Mouse (Mus musculus): ENCODE results near the gene Hacd4.
"Not testable (repeated sequence)": the region's sequence is repeated elsewhere in the genome, so short reads cannot be mapped to it uniquely, and the experiment has no call there.

Hacd4 gene

GRCm38 (mm10) chr4:88436593-88437165 lies 2.0 kb downstream of the Hacd4 start:
- peak; percentile 23 for DNase-seq (ENCODE audit: extremely low read depth, insufficient read length, low spot score)

DNA sequence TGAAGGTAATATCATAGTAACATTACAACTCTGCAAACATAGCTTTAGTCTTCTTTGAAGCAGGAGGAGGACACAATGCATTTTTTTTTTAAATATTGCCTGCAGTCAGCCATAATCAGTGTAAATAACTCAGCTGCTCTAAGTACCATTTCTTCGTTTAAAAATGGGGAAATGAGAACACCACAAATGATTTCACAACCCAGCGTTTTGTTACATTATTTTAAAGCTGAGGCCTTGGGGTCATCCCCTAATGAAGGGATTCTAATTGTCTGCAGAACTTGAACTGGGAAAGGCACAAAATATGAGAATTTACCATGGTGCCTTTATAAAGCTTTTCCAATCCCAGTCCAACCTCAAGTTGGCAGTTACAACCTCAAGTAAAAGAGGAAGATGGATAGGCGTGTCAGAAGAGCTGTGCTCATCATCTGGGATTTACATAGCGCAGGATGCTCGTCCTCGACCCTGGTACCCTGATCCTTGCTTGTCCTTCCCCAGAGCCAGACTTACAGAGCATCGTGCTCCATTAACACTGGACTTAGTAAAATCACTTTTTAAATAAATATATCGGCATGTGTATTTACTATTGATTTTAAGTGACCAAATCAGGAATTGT lies 6.2 kb downstream of the Hacd4 start:
- no peak for DNase-seq (ENCODE audit: extremely low read depth, insufficient read length, low spot score)

DNA sequence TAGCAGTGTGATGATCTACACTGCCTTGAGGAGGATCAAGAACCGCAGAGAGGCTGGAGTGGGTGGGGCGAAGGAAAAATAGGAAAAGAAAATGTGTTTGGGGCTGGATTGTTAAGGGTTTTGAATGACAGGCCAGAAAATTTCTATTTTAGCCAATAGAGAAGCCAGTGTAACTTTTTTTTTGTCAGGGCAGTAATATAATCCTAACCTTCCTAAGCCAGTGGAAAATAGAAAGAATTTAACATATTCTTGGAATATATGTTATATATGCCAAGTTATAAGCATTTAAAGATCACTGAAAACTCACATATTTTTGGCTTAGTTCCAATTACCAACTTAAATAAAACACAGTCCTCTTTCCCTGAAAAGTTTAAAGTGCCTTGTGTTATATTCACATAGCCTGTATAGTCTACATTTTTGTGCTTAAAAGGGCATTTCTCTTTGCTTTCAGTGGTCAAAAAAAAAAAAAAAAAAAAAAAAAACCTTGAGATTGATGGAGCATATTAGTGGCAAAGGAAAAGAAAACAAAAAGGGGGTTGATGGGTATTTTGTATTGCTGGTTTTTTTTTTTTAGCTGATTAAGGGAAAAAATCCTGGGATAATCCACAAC lies 11.0 kb downstream of the Hacd4 start:
- no peak for DNase-seq (ENCODE audit: extremely low read depth, insufficient read length, low spot score)

DNA sequence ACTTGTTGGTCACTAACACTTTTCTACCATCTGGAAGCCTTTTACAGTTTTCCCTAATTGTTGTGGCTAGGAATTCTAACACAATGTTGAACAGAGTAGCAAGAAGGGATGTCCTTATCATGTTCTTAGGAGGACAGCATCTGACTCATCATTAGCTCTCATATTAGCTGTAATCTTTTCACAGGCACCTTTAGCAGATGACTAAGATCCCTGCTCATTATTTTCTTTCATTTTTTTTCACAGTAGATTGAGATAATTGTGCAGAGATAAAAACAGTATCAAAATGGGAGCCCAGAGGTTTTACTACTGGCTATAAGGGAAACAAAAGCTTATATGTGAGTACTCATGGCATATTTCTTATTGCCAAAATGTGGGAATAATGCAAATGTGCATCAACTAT lies 14.2 kb downstream of the Hacd4 start:
- DNase-seq (ENCODE audit: extremely low read depth, insufficient read length, low spot score): no peak

DNA sequence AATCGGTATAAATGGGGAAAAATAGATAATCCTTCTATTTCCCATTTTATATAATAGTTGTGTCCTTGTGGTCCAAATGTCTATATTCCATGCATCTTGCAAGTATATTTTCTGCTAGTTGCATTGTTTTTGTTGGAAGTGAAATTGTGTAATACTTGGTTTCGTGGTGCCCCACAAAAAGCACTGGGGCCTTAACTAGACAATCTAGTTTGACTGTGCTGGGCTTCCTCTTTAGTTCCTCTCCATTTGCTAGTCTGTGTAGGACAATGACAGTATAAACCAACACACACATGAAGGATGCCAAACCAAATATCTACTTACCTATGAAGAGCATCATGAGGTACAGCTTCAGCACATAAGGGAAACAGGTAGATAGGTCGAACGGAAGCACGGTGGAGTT lies 19.4 kb downstream of the Hacd4 start:
- no peak for DNase-seq (ENCODE audit: extremely low read depth, insufficient read length, low spot score)

- no peak for DNase-seq (ENCODE audit: extremely low read depth, insufficient read length, low spot score)
Measured at GRCm38 (mm10) chr4:88415017-88415416, 23.7 kb downstream of the Hacd4 start.

DNA sequence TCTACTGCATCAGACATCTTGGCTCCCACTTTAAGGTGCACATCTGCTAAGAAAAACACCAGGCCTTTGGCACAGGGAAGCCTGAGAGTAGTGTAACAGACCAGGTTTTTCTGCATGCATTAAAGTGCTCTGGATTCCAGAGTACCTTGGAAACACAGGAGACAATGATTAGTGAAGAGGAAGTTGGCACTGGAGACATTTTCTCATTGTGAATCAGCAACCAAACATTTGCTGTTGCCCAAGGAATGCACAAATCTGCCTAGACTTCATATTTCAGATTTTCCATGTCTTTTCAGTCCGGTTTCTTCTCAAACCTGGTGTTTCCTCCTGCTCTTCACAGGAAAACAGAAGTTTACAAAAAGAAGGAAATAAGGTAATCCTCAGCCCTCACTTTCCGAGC lies 26.4 kb downstream of the Hacd4 start:
- peak; percentile 67 for DNase-seq (ENCODE audit: extremely low read depth, insufficient read length, low spot score)

GRCm38 (mm10) chr4:88409279-88409678 lies 29.4 kb downstream of the Hacd4 start:
- DNase-seq (ENCODE audit: extremely low read depth, insufficient read length, low spot score): no peak

DNA sequence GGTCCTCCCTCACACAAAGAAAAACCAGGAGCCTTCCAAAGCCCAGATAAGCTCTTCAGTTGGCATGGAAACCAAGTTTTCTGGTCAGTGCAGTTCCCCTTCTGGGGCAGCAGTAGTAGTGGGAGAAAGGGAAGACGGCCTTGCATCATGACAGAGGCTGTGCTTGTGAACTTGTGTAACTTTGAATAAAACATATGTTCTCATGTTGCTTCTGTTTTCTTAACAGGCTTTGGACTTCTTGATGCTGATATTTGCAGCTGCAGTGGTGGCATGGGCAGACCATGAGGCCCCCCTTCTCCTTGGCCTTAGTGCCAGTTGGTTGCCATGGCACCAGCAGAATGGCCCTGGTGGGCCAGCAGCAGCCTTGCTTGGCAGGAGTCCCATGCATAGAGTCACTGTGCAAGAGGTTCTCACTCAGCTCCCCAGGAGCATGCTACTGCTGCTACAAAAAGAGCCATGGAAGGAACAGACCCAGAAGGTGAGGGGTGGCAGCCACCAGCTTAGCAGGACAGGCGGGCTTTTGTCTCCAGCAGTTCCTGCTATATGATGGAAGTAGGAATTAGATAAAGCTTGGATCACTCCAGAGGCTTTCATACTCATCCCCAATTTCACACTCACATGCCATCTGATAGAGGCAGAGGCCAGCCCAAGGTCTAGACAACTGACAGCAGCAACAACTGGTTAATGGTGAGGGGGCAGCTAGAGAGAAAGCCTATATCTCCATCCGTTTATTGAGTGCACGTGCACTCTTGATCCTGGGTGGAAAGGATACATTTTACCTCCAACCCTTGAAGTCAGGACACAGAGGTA lies 31.6 kb downstream of the Hacd4 start:
- DNase-seq (ENCODE audit: extremely low read depth, insufficient read length, low spot score): no peak

DNA sequence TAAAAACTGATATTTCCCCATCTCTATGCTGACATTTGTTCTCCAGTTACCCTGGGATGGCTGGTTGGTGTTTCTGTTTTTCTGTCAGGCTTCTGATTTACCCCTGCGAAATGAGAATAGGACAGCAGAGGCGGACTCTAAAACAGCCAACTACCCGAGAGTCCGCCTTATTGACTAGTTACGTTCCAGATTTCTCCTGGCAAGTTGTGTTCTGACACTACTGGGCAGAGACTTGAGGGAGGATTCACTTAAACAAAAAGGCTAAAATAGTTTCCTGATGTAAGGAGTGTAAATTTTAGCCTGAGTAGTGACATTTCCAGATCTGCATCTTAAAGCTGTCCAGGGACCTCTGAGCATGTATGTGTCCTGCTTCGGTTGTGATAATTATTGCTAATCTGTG lies 35.8 kb downstream of the Hacd4 start:
- DNase-seq (ENCODE audit: extremely low read depth, insufficient read length, low spot score): no peak

DNA sequence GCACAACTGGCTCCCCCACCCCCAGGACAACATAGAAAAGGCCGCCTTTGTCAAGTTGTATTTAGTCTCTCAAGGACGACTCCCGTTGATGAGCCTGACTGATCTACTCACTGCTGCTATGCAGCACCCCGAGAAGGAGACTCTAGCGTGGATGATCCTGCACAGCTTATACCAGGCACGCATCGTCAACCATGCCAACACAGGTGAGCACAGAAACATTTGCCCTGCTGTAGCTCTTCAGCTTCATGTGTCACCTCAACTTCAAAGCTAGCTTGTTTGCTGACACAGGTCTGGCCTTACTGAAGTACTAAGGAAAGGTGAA lies 37.8 kb downstream of the Hacd4 start:
- DNase-seq (ENCODE audit: extremely low read depth, insufficient read length, low spot score): no peak

GRCm38 (mm10) chr4:88400302-88400991 lies 38.3 kb downstream of the Hacd4 start:
- peak; percentile 62 for DNase-seq (ENCODE audit: extremely low read depth, insufficient read length, low spot score)

- DNase-seq (ENCODE audit: extremely low read depth, insufficient read length, low spot score): no peak
Measured at GRCm38 (mm10) chr4:88396995-88397521, 41.7 kb downstream of the Hacd4 start.

DNA sequence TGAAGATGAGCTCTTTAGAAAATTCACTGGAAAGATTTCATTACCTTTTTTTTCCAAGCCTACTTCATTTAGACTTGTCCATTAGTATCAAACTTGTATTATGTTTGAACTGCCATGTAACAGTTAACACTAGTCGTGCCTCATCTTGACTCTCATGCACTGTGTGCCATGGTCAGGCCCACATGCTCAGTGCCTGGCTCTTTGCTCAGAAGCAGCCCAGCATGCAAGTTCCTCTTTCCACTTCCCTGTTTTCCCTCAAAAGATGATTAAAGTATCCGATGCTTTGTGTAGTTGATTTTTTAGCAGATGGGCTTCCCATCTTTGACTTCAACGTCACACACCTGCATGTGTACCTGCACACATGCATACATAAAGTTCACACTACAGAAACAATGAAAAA lies 43.0 kb downstream of the Hacd4 start:
- DNase-seq (ENCODE audit: extremely low read depth, insufficient read length, low spot score): no peak

- not testable (repeated sequence) for DNase-seq (ENCODE audit: extremely low read depth, insufficient read length, low spot score)
Measured at GRCm38 (mm10) chr4:88390596-88390995, 48.1 kb downstream of the Hacd4 start.

GRCm38 (mm10) chr4:88390036-88390435 lies 48.7 kb downstream of the Hacd4 start:
- DNase-seq (ENCODE audit: extremely low read depth, insufficient read length, low spot score): no peak

- DNase-seq (ENCODE audit: extremely low read depth, insufficient read length, low spot score): no peak
Measured at GRCm38 (mm10) chr4:88372293-88373224, 66.2 kb downstream of the Hacd4 start.

DNA sequence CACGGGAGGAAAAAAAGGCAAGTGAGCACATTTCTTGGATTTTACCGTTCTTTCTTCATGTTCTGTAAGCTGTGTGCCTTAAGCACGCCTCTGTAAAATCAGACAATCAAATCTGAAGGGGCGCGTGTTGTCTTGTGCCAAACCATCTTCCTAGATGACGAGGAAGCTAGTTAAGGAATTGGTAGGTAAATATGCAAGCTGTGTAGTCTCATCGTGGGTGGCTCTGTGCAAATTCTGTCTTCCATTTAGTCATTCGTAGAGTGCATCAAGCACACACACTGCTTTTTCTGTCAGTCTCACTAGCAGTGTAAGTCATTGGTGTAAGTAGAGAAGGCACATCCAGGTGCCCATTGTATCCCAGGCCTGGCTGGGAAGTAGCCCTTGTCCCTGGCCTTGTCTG lies 67.9 kb downstream of the Hacd4 start:
- DNase-seq (ENCODE audit: extremely low read depth, insufficient read length, low spot score): no peak

GRCm38 (mm10) chr4:88369951-88370350 lies 68.8 kb downstream of the Hacd4 start:
- DNase-seq (ENCODE audit: extremely low read depth, insufficient read length, low spot score): no peak

DNA sequence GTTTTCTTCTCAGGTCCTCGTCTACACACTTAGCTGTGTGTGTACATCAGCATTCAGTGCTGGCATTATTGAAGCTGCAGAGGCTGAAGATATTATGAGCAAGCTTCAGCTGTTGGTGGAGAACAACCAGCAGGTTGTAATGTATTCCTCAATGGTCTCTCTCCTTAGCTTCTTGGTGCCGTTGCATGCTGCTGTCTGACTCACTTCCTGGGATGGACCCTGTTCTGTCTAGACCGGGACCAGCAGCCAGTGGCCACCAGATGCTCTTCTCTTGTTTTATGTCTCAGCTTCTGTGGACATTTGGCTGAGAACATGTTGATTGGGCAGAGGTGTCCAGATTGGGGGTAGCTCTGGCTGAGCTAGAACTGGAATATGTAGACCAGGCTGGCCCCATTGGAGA lies 81.3 kb downstream of the Hacd4 start:
- no peak for DNase-seq (ENCODE audit: extremely low read depth, insufficient read length, low spot score)

Measured in 3134 (cell line).